Mouse (Mus musculus) kidney, postnatal 10 days (tissue): ENCODE measurements at regions not wholly inside any gene's neighbourhood (a gene's known extent, or its start where the extent isn't known, plus 50 kb on each side); places are given as distances from the start of the nearest gene placed in this dataset.
A peak's percentile ranks its signal among the peaks of the same experiment; 100 is the strongest.

ENCODE experiments used
- DNase-seq: peaks from one replicate; pipeline ENCODE4 v3.0.0; 2021; ENCODE audit warnings: mixed read lengths

- DNase-seq, result no peak
These were observed 146.7 kb downstream of the Pax3 start for GRCm38 (mm10) chr1:78050231-78050630.

GRCm38 (mm10) chr1:78032336-78032735 lies 164.6 kb downstream of the Pax3 start:
- DNase-seq, result no peak

- DNase-seq, result no peak
These were observed 175.2 kb downstream of the Pax3 start for GRCm38 (mm10) chr1:78021766-78022165.

GRCm38 (mm10) chr1:78021014-78021413 lies 175.9 kb downstream of the Pax3 start:
- DNase-seq, result no peak

- DNase-seq, result no peak
These were observed 178.9 kb downstream of the Pax3 start for GRCm38 (mm10) chr1:78017949-78018617.

GRCm38 (mm10) chr1:78016541-78017267 lies 180.2 kb downstream of the Pax3 start:
- no peak for DNase-seq

- DNase-seq, result no peak
These were observed 180.9 kb downstream of the Pax3 start for GRCm38 (mm10) chr1:78015999-78016398.

GRCm38 (mm10) chr1:78013396-78013795 lies 183.5 kb downstream of the Pax3 start:
- DNase-seq, result no peak

GRCm38 (mm10) chr1:78008811-78009410 lies 188.0 kb downstream of the Pax3 start:
- DNase-seq, result peak; percentile 49

GRCm38 (mm10) chr1:78004376-78004775 lies 192.6 kb downstream of the Pax3 start:
- no peak for DNase-seq

- no peak for DNase-seq
These were observed 198.2 kb downstream of the Pax3 start for GRCm38 (mm10) chr1:77998727-77999126.

GRCm38 (mm10) chr1:77981528-77981927 lies 215.4 kb downstream of the Pax3 start:
- no peak for DNase-seq

- peak; percentile 78 for DNase-seq
These were observed 218.2 kb downstream of the Pax3 start for GRCm38 (mm10) chr1:77978696-77979095.

GRCm38 (mm10) chr1:77975941-77976340 lies 221.0 kb downstream of the Pax3 start:
- DNase-seq, result no peak

GRCm38 (mm10) chr1:77972301-77972717 lies 224.6 kb downstream of the Pax3 start:
- DNase-seq, result peak; percentile 75

GRCm38 (mm10) chr1:77964656-77965335 lies 232.1 kb downstream of the Pax3 start:
- DNase-seq, result peak; percentile 78

- no peak for DNase-seq
These were observed 237.6 kb downstream of the Pax3 start for GRCm38 (mm10) chr1:77959309-77959708.

- DNase-seq, result no peak
These were observed 239.7 kb downstream of the Pax3 start for GRCm38 (mm10) chr1:77957156-77957767.

- no peak for DNase-seq
These were observed 249.0 kb downstream of the Pax3 start for GRCm38 (mm10) chr1:77947894-77948293.

- DNase-seq, result no peak
These were observed 252.6 kb downstream of the Pax3 start for GRCm38 (mm10) chr1:77944327-77944645.

- DNase-seq, result no peak
These were observed 253.2 kb downstream of the Pax3 start for GRCm38 (mm10) chr1:77943633-77944326.

- peak; percentile 38 for DNase-seq
These were observed 253.8 kb downstream of the Pax3 start for GRCm38 (mm10) chr1:77943101-77943500.
